Mouse (Mus musculus) kidney, adult 2 months (tissue): ENCODE results near the gene Ccin.

Experiments used
- CTCF ChIP-seq: fragments of 200-500 bp; conservative IDR thresholded peaks from 2 replicates; pipeline ENCODE4 v1.5.1; 2011; ENCODE audit warnings: low read depth, mild to moderate bottlenecking, control low read depth, low read length, moderate library complexity, mixed read lengths; ENCODE audit not compliant: insufficient read depth, insufficient read length
- POLR2A ChIP-seq: fragments of 200-500 bp; IDR thresholded peaks from one replicate; pipeline ENCODE4 v1.6.1; 2011; ENCODE audit warnings: low read depth, low read length, control low read depth

DNA sequence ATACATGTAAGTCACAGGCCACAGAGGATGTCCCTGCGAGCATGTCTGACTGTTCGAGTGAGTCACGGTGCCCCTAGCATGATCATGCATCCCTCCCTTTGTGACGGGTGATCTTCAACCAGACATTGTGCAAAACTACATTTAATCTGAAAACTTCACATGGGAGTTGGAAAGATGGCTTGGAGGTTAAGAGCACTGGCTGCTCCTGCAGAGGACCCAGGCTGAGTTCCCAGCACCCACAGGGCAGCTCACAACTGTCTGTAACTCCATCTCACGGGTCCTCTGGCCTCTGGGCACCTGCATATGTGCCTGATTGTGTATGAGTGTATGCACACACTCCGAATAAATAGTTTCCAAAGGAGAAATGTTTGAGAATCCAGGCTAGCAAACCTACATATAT is 41.0 kb downstream of the Ccin start:
- no peak for TF ChIP-seq POLR2A
- no peak for TF ChIP-seq CTCF
